Mouse (Mus musculus) cerebellum, postnatal 25 days (tissue): ENCODE results near the gene Xirp1.

ENCODE experiments used
- DNase-seq, 2 experiments: peaks; one replicate each; pipeline ENCODE4 v3.0.0; 2021; ENCODE audit warnings: mixed read lengths in 2 of 2

Xirp1 gene

DNA sequence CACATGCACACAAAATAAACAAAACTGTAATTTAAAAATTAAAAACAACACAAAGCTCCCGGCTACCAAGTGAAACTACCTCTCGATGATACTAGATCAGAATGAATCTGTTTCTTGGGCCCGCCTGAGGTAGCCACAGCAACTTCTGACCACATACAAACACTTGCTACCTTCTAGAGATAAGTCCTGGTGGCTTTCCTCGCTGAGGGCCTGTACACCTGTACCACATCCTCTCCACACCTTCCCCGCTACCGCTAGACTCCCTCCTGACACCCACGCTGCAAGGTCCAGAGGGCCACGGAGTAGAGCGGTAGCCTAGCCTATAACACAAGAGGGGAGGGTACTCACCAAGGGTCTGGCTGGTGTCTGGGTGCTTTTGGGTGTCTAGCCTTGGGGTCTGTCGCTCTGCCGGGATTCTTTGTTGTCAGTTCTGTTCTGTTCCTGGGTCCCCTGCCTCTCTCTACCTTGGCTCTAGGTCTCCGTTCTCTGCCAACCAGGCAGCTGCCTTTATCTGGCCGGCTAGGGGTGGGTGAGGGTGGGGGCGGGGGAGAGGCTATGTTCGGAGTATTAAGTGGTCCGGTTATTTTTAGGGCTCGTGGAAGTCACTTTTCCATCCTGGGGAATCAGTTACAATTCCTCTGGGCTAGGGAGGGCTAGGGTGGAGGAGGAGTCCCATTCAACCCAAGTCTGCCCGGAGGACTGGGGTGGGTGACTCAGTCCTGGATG lies at the start of gene Xirp1:
TSS of gene Xirp1 (minus strand) at position 513 of the 726 bp plus-strand sequence.
- DNase-seq = peak in 1 of 2 experiments; percentile 13

GRCm38 (mm10) chr9:120073169-120073568 lies 49.8 kb upstream of the Xirp1 start:
- DNase-seq = peak; percentile 88 to 91

GRCm38 (mm10) chr9:120071251-120071650 lies 47.9 kb upstream of the Xirp1 start:
- no peak for DNase-seq

GRCm38 (mm10) chr9:120069779-120070178 lies 46.4 kb upstream of the Xirp1 start, which contains the start of gene Cx3cr1:
Gene Cx3cr1, minus strand, starts transcription at chr9:120069879.
- DNase-seq = no peak

DNA sequence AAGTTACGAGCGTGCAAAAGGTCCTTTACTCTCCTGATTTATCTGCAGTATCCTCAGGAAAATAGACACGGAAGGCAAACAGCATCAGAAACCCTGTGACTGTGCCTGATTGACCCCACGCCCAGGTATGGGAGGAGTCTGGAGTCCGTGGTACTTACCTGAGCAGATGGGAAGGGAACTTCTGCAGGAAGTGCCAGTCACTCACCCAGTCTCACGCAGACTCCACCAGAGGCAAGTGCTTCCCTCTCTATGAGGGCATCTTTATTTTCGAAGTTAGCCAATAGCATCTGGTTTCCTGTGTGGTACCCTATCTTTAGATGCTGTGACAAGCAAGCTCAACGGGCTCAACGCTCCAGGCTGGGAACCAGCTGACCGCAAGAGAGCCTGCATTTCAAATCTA lies 44.6 kb upstream of the Xirp1 start:
- DNase-seq = no peak

GRCm38 (mm10) chr9:120067609-120068008 lies 44.2 kb upstream of the Xirp1 start:
- DNase-seq = no peak

GRCm38 (mm10) chr9:120064317-120064716 lies 40.9 kb upstream of the Xirp1 start:
- DNase-seq = no peak

GRCm38 (mm10) chr9:120058730-120059129 lies 35.3 kb upstream of the Xirp1 start:
- DNase-seq = no peak

- DNase-seq = no peak
Measured at GRCm38 (mm10) chr9:120056201-120056600, 32.8 kb upstream of the Xirp1 start.

GRCm38 (mm10) chr9:120054545-120055277 lies 31.3 kb upstream of the Xirp1 start:
- DNase-seq = peak in 1 of 2 experiments; percentile 32

GRCm38 (mm10) chr9:120049407-120049806 lies 26.0 kb upstream of the Xirp1 start:
- DNase-seq = no peak

DNA sequence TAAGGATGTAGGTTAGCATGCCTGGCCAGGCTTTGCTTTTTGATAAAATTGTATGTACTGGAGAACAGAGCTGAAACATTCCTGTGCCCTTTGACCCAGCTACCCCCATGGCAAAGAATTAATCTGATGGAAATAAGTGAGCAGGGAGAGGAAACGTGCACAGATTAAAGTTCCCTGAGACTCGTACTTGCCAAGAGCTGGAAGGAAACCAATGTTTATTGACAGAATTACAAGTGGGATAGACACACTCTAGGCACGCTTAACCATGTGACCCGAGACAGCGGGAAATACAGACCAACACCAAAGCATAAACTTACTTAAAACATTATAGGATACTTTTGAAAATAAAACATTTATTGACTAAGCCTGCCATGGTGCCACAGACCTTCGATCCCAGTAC lies 25.1 kb upstream of the Xirp1 start:
- no peak for DNase-seq

GRCm38 (mm10) chr9:120043115-120043514 lies 19.7 kb upstream of the Xirp1 start:
- DNase-seq = no peak

DNA sequence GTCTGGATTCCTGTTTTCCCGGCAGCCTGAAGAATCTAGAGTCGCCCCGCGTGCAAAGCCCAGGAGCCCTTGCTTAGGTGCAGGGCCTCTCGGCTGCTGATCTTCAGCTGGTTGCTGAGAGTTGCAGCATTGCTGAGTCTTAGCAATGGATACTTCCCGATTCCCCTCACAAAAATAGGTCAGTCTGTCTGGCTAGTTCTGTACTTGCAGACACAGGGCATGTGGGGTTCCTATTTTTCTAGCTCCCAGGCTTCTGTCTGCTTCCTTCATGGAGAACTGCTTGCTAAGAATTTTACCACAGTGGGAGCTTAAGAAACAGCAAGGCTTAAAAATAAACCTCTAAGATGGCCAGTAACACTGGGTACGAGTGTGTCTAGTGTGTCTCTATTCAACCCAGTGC lies 14.0 kb upstream of the Xirp1 start:
- no peak for DNase-seq

DNA sequence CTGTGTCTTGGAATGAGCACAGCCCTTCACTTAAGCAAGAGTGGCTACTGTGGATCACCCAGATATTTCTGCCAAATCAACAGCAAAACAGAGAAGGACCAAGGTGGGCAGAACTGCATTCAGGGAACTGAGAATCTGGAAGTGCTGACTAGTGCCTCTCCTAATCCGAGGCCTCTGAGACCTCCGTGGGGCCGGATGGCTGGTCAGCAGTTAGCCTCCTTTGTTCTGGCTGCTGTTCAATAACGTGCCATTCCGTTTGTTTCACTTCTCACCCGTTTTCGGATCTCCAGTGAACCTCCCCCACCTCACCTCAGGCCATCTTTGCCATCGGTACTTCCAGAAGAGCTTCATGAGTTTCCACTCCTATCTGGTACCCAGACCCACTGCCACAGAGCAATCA lies 11.0 kb upstream of the Xirp1 start:
- no peak for DNase-seq

GRCm38 (mm10) chr9:120032710-120033109 lies 9.3 kb upstream of the Xirp1 start:
- DNase-seq = no peak

- DNase-seq = no peak
Measured at GRCm38 (mm10) chr9:120030421-120030820, 7.0 kb upstream of the Xirp1 start.

DNA sequence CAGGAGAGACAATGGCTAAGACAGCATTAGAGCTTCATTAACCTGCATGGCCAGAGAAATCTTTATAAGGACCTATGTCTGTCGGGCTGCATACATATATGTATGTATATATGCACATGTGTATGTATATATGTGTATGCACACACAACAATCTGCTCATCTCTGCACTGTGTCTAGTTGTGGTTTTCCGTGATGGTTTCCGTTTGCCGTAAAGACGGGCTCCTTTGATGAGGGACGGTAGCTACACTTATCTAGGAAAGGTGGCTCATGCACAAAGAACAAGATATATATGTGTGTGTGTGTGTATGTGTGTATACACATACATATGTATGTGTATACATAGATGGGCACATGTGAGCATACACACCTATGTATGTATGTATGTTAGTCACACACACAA lies 6.5 kb upstream of the Xirp1 start:
- no peak for DNase-seq

- peak; percentile 81 for DNase-seq
Measured at GRCm38 (mm10) chr9:120027401-120028151, 4.2 kb upstream of the Xirp1 start.

DNA sequence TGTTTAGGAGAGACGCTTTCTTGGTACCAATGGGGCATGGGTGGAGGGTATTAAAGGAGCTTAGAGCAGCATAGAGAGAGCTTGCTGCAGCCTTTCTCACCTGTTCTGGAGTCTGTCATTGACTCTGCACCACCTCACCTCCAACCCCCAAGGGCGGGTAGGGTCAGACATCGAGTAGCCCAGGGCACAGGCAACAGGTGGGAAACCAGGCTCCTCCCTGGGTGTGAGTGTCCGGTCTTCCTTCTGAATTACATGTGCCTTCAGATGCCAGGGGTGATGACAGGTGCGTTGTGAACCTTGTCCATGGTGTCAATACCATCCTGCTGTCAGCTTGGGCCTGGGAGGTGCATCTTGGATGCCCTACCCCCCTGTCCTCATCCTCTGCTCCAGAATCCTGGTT lies 1.2 kb upstream of the Xirp1 start:
- peak in 1 of 2 experiments; percentile 48 for DNase-seq

- DNase-seq = peak; percentile 96 to 97
Measured at GRCm38 (mm10) chr9:120024171-120024570, 773 bp upstream of the Xirp1 start.

DNA sequence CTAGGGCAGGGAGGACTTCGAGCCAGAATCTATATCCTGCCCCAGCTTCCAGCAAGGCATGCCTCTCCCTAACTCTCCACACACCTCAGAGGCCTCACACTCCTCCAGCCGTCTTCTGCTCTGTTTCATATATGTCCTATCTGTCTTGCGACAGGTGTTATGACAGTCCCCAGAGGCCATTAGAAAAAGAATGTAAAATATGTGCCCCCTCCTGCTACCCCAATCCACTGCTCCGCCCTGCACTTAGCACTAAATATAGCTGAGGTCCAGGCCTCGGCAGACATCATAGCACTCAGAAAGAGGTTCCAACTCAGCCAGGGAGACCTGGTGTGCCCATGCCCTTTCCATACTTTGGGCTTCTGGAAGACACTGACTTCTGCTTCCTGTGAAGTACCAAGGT lies 2.2 kb downstream of the Xirp1 start:
- no peak for DNase-seq

DNA sequence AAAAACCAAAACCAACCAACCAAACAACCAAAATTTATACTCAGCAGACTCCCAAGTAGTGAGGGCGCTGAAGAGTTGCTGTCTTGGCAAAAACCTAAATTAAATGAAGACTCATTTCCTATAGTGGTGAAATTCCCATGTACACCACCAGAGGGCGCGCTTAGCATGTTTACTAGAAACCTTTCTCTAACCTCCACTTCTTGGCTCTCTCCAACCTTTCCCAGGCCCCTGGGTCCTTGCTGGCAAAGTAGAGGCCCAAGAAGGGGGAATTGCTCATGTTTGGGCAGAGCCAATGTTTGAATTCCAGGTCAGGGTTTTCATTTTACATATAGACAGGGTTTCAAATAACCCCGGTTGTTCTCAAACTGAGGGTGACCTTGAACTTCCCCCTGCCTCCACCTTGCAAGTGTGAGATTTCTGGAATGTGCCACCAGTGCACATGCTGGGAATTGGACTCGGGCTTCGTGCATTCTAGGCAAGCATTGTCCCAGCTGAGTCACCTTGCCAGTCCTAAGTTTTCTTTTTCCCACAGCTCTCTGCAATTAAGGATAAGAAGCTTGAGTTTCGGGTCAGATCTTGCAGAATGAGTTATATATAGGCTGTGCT lies 3.0 kb downstream of the Xirp1 start:
- peak; percentile 80 to 88 for DNase-seq
